Mouse (Mus musculus) MEL (cell line): ENCODE measurements around the gene Ccdc59.

ENCODE experiments used
- ETS1 ChIP-seq: IDR thresholded peaks from 2 replicates; pipeline ENCODE4 v1.6.1; 2012; ENCODE audit warnings: low read depth, mild to moderate bottlenecking, inconsistent platforms, low read length, improper control_type of control experiment, moderate library complexity
- GABPA ChIP-seq: IDR thresholded peaks from 2 replicates; pipeline ENCODE4 v1.6.1; 2012; ENCODE audit warnings: low read depth, mild to moderate bottlenecking, inconsistent platforms, low read length, improper control_type of control experiment, moderate library complexity
- TCF12 ChIP-seq: IDR thresholded peaks from 2 replicates; pipeline ENCODE4 v1.6.1; 2014; ENCODE audit warnings: low read depth, mild to moderate bottlenecking, inconsistent platforms, low read length, improper control_type of control experiment, moderate library complexity
- USF2 ChIP-seq, 2 experiments: IDR thresholded peaks; 2 replicates each; pipeline ENCODE4 v1.6.1; 2011 to 2012; ENCODE audit warnings: improper control_type of control experiment in 2 of 2, low read length in 2 of 2, borderline replicate concordance in 1 of 2, inconsistent platforms in 1 of 2, low read depth in 1 of 2, mild to moderate bottlenecking in 1 of 2; ENCODE audit not compliant: insufficient read depth in 1 of 2

DNA sequence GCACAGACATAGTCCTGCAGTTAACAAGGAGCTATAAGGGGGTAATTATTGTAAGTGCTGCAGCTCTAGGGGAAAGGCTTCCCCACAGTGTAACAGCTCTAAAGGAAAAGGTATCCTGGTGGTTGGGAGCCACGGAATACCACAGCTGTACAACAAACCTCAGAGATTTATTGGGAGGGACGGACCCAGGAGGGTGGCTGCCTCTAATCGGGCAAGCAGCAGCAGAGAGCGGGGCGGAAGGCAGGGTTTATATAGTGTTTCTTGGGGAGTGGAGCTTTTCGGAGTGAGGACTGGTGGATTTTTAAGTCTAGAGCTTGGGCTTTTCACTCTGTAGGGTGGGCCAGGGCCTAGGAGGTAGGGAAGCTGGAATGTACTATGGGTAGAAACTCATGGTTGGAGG lies 39.7 kb upstream of the Ccdc59 start:
- no peak for TF ChIP-seq USF2 (IDR thresholded peaks at IDR 0.05; ENCODE audit: borderline replicate concordance in 1 of 2, insufficient read depth in 1 of 2, low read depth in 1 of 2, low read length in 2 of 2)
- TF ChIP-seq GABPA, result no peak
- TF ChIP-seq TCF12, result no peak
- no peak for TF ChIP-seq ETS1
